Mouse (Mus musculus) adrenal gland, adult 18-20 months (tissue): Measurements from ENCODE around the gene Fam71f2. TPM values are rescaled to one million over a fixed set of nuclear protein-coding genes. Genes with fewer than 3 reads are reported as not detected.

ENCODE experiments used
- total RNA-seq, 2 experiments: library from RNA; stranded (reverse); gene quantifications; 1 replicate in 1 of 2; 2 replicates in 1 of 2; pipeline ENCODE4 v1.2.3; 2021

The Fam71f2 gene
- total RNA-seq, 2 experiments from 2014 or later: not detected

Other genes with a start within 250 kb of the Fam71f2 start
- gene Lep, start 219.4 kb upstream of the Fam71f2 start, total RNA-seq: 10 to 100 TPM in 1 of 2 experiments, under 1 TPM in 1; 0.83 to 56.5 TPM
- gene Rbm28, start 114.6 kb upstream of the Fam71f2 start, total RNA-seq: 10 to 100 TPM; 32.4 to 34.3 TPM
- 1 to 10 TPM; 1.3 to 3.9 TPM for gene Prrt4, start 100.0 kb upstream of the Fam71f2 start, total RNA-seq
- 10 to 100 TPM; 49.6 to 63.7 TPM for gene Impdh1, start 63.2 kb upstream of the Fam71f2 start, total RNA-seq
- 1 to 10 TPM; 3.9 to 6.7 TPM for gene Hilpda, start 7.1 kb upstream of the Fam71f2 start, total RNA-seq
- not detected for gene Fam71f1, start 39.5 kb downstream of the Fam71f2 start, total RNA-seq
- gene Calu, start 68.5 kb downstream of the Fam71f2 start, total RNA-seq: 100 to 1,000 TPM; 134 to 139 TPM
- not detected for gene Opn1sw, start 108.9 kb downstream of the Fam71f2 start, total RNA-seq
- gene Ccdc136, start 116.7 kb downstream of the Fam71f2 start, total RNA-seq: 1 to 10 TPM; 4.7 to 5.5 TPM
- gene Flnc, start 153.7 kb downstream of the Fam71f2 start, total RNA-seq: 1 to 10 TPM; 2.6 to 4.6 TPM
- gene Atp6v1f, start 188.1 kb downstream of the Fam71f2 start, total RNA-seq: 100 to 1,000 TPM; 231 to 238 TPM
- under 1 TPM in 1 of 2 experiments, not detected in 1; 0.93 TPM for gene Atp6v1fnb, start 191.8 kb downstream of the Fam71f2 start, total RNA-seq
- gene Kcp, start 228.4 kb downstream of the Fam71f2 start, total RNA-seq: 1 to 10 TPM; 2.4 to 7.9 TPM
- 1 to 10 TPM; 7.3 to 8.6 TPM for gene Irf5, start 247.0 kb downstream of the Fam71f2 start, total RNA-seq